Mouse (Mus musculus) bone marrow macrophage, adult 2 months (primary cell): Measurements from ENCODE around the gene Wbp4.

Source experiments
- CTCF ChIP-seq: IDR thresholded peaks from 2 replicates; pipeline ENCODE4 v1.5.1; 2012; ENCODE audit warnings: low read depth, mild to moderate bottlenecking, low read length, moderate library complexity
- POLR2A ChIP-seq: IDR thresholded peaks from 2 replicates; pipeline ENCODE4 v1.6.1; 2012; ENCODE audit warnings: mild to moderate bottlenecking, low read depth, low read length, borderline replicate concordance

DNA sequence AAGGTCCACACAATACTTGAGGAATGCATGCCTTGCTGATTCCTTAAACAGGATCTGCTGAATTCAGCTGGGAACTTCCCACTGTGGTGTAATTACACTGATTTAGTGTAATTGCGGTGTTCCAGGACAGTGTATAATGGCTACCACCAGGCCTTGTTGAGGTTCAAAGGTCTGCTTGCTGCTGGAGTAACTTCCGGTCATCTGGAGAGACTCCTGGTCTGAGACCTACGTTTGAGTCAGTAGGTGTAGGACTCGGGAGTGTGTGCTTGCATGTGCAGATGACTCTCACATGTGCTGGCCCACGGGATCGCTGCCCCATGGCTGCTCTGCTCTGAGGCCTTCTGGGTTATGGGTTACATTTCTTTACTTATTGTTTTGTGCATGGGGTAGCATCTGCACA is 13.0 kb upstream of the Wbp4 start:
- TF ChIP-seq POLR2A (no peak), CTCF (no peak)
